Comparison of ENCODE assay signal across 12 mouse cellular contexts in the genomic region with DNA sequence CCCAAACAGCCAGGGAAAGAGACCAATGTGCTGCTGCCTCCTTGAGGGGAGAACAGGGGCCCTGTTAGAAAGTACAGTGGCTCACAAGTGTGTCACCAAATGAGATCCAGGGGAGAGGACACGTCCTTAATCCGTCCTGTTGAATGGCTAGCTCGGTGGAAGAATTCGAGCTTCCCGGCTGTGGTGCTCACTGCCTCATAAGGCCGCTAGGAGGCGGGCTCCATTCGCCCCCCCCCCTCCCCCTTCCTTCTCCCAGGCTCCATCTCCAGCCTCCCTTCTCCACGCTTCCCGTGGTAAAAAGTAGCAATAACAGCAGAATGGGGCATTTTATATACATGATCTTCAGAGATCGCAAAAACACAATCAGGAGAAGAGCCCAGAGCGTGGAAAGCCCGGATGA.
A peak's percentile ranks its signal among the peaks of the same experiment; 100 is the strongest.
DNase-seq lines count a peak whose midpoint lies in the region; ATAC-seq and TF ChIP-seq lines count a peak whose summit lies in the region.
"Had no signal": no experiment of that assay in that cellular context is flagged by ENCODE, and none has a peak within 500 bp of the region (broad histone marks: within the 10 kb centered on the region; RNA-seq: fewer than 3 reads in every experiment).

No protein-coding gene starts in this region.

- no peak overlapping the region for H3K9ac ChIP-seq in heart, adult 2 months (ENCODE audit: low read depth, low read length)
- H3K9ac ChIP-seq in liver, adult 2 months (ENCODE audit: low read depth, low read length), result no peak overlapping the region
- H3K9ac ChIP-seq in liver, embryonic 12.5 days, result no peak overlapping the region
- H3K9ac ChIP-seq in ES-Bruce4 (ENCODE audit: low read depth, poor library complexity, severe bottlenecking), result no peak overlapping the region
- H3K9ac ChIP-seq in embryonic facial prominence, embryonic 15.5 days, result no peak overlapping the region
- no peak overlapping the region for H3K9ac ChIP-seq in neural tube, embryonic 15.5 days (replicated peaks)
- H3K9ac ChIP-seq: lung, embryonic 15.5 days had no signal

- no peaks in the 10 kb centered on the region for H3K9me3 ChIP-seq in liver, embryonic 12.5 days (replicated peaks)
- no peaks in the 10 kb centered on the region for H3K9me3 ChIP-seq in ES-Bruce4 (replicated peaks; ENCODE audit: control insufficient read depth, insufficient read depth, low read length, poor library complexity, severe bottlenecking)
- no peaks in the 10 kb centered on the region for H3K9me3 ChIP-seq in embryonic facial prominence, embryonic 15.5 days (replicated peaks)
- H3K9me3 ChIP-seq in neural tube, embryonic 15.5 days (replicated peaks), result no peaks in the 10 kb centered on the region
- H3K9me3 ChIP-seq: lung, embryonic 15.5 days had no signal

- no peak for TF ChIP-seq EP300 in heart, adult 2 months (IDR thresholded peaks at IDR 0.05; ENCODE audit: insufficient read depth, low read depth, low read length)
- TF ChIP-seq EP300 in ES-Bruce4 (IDR thresholded peaks at IDR 0.05; ENCODE audit: insufficient read depth, low read depth, low read length), result no peak

- TF ChIP-seq CTCF in heart, adult 2 months (IDR thresholded peaks at IDR 0.05), result peak; percentile 62
- TF ChIP-seq CTCF in liver, adult 2 months (IDR thresholded peaks at IDR 0.05; ENCODE audit: low read depth, low read length), result peak; percentile 26
- TF ChIP-seq CTCF in ES-Bruce4 (IDR thresholded peaks at IDR 0.05; ENCODE audit: low read depth, low read length), result peak; percentile 32

- H3K27ac ChIP-seq in heart, adult 2 months, result no peak overlapping the region
- no peak overlapping the region for H3K27ac ChIP-seq in liver, adult 2 months (replicated peaks; ENCODE audit: insufficient read depth, low read depth, low read length)
- H3K27ac ChIP-seq in liver, embryonic 12.5 days, result no peak overlapping the region
- H3K27ac ChIP-seq in ES-Bruce4 (ENCODE audit: insufficient read depth, low read length), result no peak overlapping the region
- H3K27ac ChIP-seq in embryonic facial prominence, embryonic 15.5 days (replicated peaks), result 0 out of 2 replicates have a peak overlapping the region, but pooled peaks have one; percentile 44
- no peak overlapping the region for H3K27ac ChIP-seq in neural tube, embryonic 15.5 days (replicated peaks)
- H3K27ac ChIP-seq: lung, embryonic 15.5 days had no signal

- no peak for TF ChIP-seq POLR2A in heart, adult 2 months (IDR thresholded peaks at IDR 0.05; ENCODE audit: insufficient read depth, low read depth, low read length)
- TF ChIP-seq POLR2A in liver, adult 2 months (IDR thresholded peaks at IDR 0.05; ENCODE audit: extremely low read depth, insufficient read depth, low read length), result no peak
- no peak for TF ChIP-seq POLR2A in ES-Bruce4 (IDR thresholded peaks at IDR 0.05; ENCODE audit: insufficient read depth, low read length)

- H3K27me3 ChIP-seq in heart, adult 2 months (ENCODE audit: control insufficient read depth, insufficient read depth, low read length), result no peaks in the 10 kb centered on the region
- H3K27me3 ChIP-seq in liver, adult 2 months (ENCODE audit: control insufficient read depth, insufficient read depth, low read length), result no peaks in the 10 kb centered on the region
- no peaks in the 10 kb centered on the region for H3K27me3 ChIP-seq in liver, embryonic 12.5 days (replicated peaks)
- no peaks in the 10 kb centered on the region for H3K27me3 ChIP-seq in ES-Bruce4 (ENCODE audit: control insufficient read depth, insufficient read depth, low read length, poor library complexity, severe bottlenecking)
- H3K27me3 ChIP-seq in embryonic facial prominence, embryonic 15.5 days, result no peaks in the 10 kb centered on the region
- H3K27me3 ChIP-seq in neural tube, embryonic 15.5 days (replicated peaks), result no peaks in the 10 kb centered on the region
- H3K27me3 ChIP-seq: lung, embryonic 15.5 days had no signal

- no peak overlapping the region for H3K4me3 ChIP-seq in heart, adult 2 months
- no peak overlapping the region for H3K4me3 ChIP-seq in liver, adult 2 months (ENCODE audit: insufficient read depth, low read depth, low read length)
- H3K4me3 ChIP-seq in liver, embryonic 12.5 days, result no peak overlapping the region
- no peak overlapping the region for H3K4me3 ChIP-seq in ES-Bruce4 (ENCODE audit: low read depth, low read length)
- H3K4me3 ChIP-seq in embryonic facial prominence, embryonic 15.5 days (replicated peaks), result no peak overlapping the region
- no peak overlapping the region for H3K4me3 ChIP-seq in neural tube, embryonic 15.5 days (replicated peaks)
- H3K4me3 ChIP-seq: lung, embryonic 15.5 days had no signal

- H3K36me3 ChIP-seq in heart, adult 2 months (ENCODE audit: control insufficient read depth, insufficient read depth, low read length), result peaks cover 9% of the 10 kb centered on the region
- H3K36me3 ChIP-seq in liver, adult 2 months (ENCODE audit: control insufficient read depth, insufficient read depth, low read length), result no peaks in the 10 kb centered on the region; the same call in 1 of the 2 replicates
- peaks cover 15% of the 10 kb centered on the region for H3K36me3 ChIP-seq in liver, embryonic 12.5 days
- no peaks in the 10 kb centered on the region for H3K36me3 ChIP-seq in ES-Bruce4 (ENCODE audit: control insufficient read depth, insufficient read depth, low read length, poor library complexity, severe bottlenecking)
- H3K36me3 ChIP-seq in embryonic facial prominence, embryonic 15.5 days, result peaks cover 52% of the 10 kb centered on the region
- peaks cover 55% of the 10 kb centered on the region for H3K36me3 ChIP-seq in neural tube, embryonic 15.5 days

- ATAC-seq in liver, embryonic 12.5 days, result no peak
- no peak for ATAC-seq in embryonic facial prominence, embryonic 15.5 days (ENCODE audit: insufficient number of reproducible peaks, low FRiP score, low TSS enrichment, low read depth)
- no peak for ATAC-seq in neural tube, embryonic 15.5 days (ENCODE audit: low FRiP score)
- ATAC-seq: inflammation-experienced regulatory T-cells, adult 6 months had no signal

- H3K4me2 ChIP-seq in liver, embryonic 12.5 days, result no peak overlapping the region
- no peak overlapping the region for H3K4me2 ChIP-seq in embryonic facial prominence, embryonic 15.5 days (replicated peaks)
- H3K4me2 ChIP-seq in neural tube, embryonic 15.5 days, result no peak overlapping the region
- H3K4me2 ChIP-seq: lung, embryonic 15.5 days had no signal

- WGBS in heart, adult 2 months, result 50% methylated on average over 13 of the region's 13 CpGs
- WGBS in liver, adult 2 months, result 62% methylated on average over 13 of the region's 13 CpGs
- WGBS in liver, embryonic 12.5 days (ENCODE audit: insufficient replicate concordance), result 69% methylated on average over 13 of the region's 13 CpGs
- WGBS in embryonic facial prominence, embryonic 15.5 days, result 62% methylated on average over 13 of the region's 13 CpGs
- WGBS in neural tube, embryonic 15.5 days, result 66% methylated on average over 13 of the region's 13 CpGs

- H3K4me1 ChIP-seq in heart, adult 2 months (ENCODE audit: control insufficient read depth, insufficient read depth, low read length), result peaks cover 8% of the 10 kb centered on the region
- no peaks in the 10 kb centered on the region for H3K4me1 ChIP-seq in liver, adult 2 months (ENCODE audit: control insufficient read depth, insufficient read depth, low read length)
- peaks cover 9% of the 10 kb centered on the region; the same call in 1 of the 2 replicates for H3K4me1 ChIP-seq in liver, embryonic 12.5 days
- H3K4me1 ChIP-seq in ES-Bruce4 (ENCODE audit: control insufficient read depth, insufficient read depth, low read length), result no peaks in the 10 kb centered on the region
- peaks cover 22% of the 10 kb centered on the region for H3K4me1 ChIP-seq in embryonic facial prominence, embryonic 15.5 days
- H3K4me1 ChIP-seq in neural tube, embryonic 15.5 days, result peaks cover 14% of the 10 kb centered on the region
- H3K4me1 ChIP-seq: lung, embryonic 15.5 days had no signal

- H3K79me2 ChIP-seq in heart, adult 2 months (replicated peaks; ENCODE audit: control insufficient read depth, insufficient read depth, low read length), result no peaks in the 10 kb centered on the region
- no peaks in the 10 kb centered on the region for H3K79me2 ChIP-seq in liver, adult 2 months (ENCODE audit: control insufficient read depth, insufficient read depth, low read length)

- DNase-seq in heart, adult 2 months, result no peak
- DNase-seq in heart, postnatal 14 days, result no peak
- DNase-seq in liver, adult 2 months (ENCODE audit: extremely low read depth, low read depth, low spot score), result no peak
- DNase-seq in embryo, embryonic 10.5 days (ENCODE audit: low spot score), result no peak
- DNase-seq: cerebellum, adult 9-10 months; kidney, postnatal 25 days had no signal

- intact Hi-C loops in heart, adult 2 months (cut with DNase I), result no loop called here
- intact Hi-C loops in heart, postnatal 14 days (cut with DNase I), result no loop called here
